ENCODE assay signal across 21 mouse cellular contexts in genomic region chr6:29756001-29756400, GRCm38 (mm10). TPM values are rescaled to one million over a fixed set of nuclear protein-coding genes. Genes with fewer than 3 reads are reported as not detected.
DNase-seq lines count a peak whose midpoint lies in the region; ATAC-seq and TF ChIP-seq lines count a peak whose summit lies in the region.
"Had no signal": no experiment of that assay in that cellular context is flagged by ENCODE, and none has a peak within 500 bp of the region (broad histone marks: within the 10 kb centered on the region; RNA-seq: fewer than 3 reads in every experiment).

No protein-coding gene starts in this region.

- no peak overlapping the region for H3K4me2 ChIP-seq in embryonic facial prominence, embryonic 14.5 days (ENCODE audit: low read depth, low read length)
- H3K4me2 ChIP-seq in liver, postnatal 0 days (ENCODE audit: low read depth, low read length) = no peak overlapping the region
- H3K4me2 ChIP-seq in liver, embryonic 12.5 days = no peak overlapping the region
- H3K4me2 ChIP-seq: embryonic facial prominence, embryonic 15.5 days had no signal

- no peaks in the 10 kb centered on the region for H3K27me3 ChIP-seq in embryonic facial prominence, embryonic 14.5 days (replicated peaks; ENCODE audit: control insufficient read depth, insufficient read depth, low read length)
- H3K27me3 ChIP-seq in embryonic facial prominence, embryonic 10.5 days (replicated peaks; ENCODE audit: low read depth, poor library complexity, severe bottlenecking) = no peaks in the 10 kb centered on the region
- no peaks in the 10 kb centered on the region for H3K27me3 ChIP-seq in liver, postnatal 0 days (ENCODE audit: insufficient read depth, low read length)
- no peaks in the 10 kb centered on the region for H3K27me3 ChIP-seq in liver, embryonic 12.5 days (replicated peaks)
- H3K27me3 ChIP-seq: embryonic facial prominence, embryonic 15.5 days; Patski had no signal

- H3K9me3 ChIP-seq in embryonic facial prominence, embryonic 14.5 days (ENCODE audit: control insufficient read depth, low read length) = no peaks in the 10 kb centered on the region
- H3K9me3 ChIP-seq in embryonic facial prominence, embryonic 10.5 days = no peaks in the 10 kb centered on the region
- H3K9me3 ChIP-seq in liver, postnatal 0 days (ENCODE audit: low read length) = no peaks in the 10 kb centered on the region
- no peaks in the 10 kb centered on the region for H3K9me3 ChIP-seq in liver, embryonic 12.5 days (replicated peaks)
- H3K9me3 ChIP-seq: embryonic facial prominence, embryonic 15.5 days; megakaryocyte, embryonic 14.5 days had no signal

- 82% methylated on average over 5 of the region's 5 CpGs for WGBS in embryonic facial prominence, embryonic 14.5 days
- 92% methylated on average over 5 of the region's 5 CpGs for WGBS in embryonic facial prominence, embryonic 10.5 days
- WGBS in liver, postnatal 0 days (ENCODE audit: insufficient replicate concordance) = 73% methylated on average over 5 of the region's 5 CpGs
- 79% methylated on average over 5 of the region's 5 CpGs for WGBS in liver, embryonic 12.5 days (ENCODE audit: insufficient replicate concordance)

- no peak overlapping the region for H3K4me3 ChIP-seq in embryonic facial prominence, embryonic 14.5 days (ENCODE audit: low read depth, low read length)
- no peak overlapping the region for H3K4me3 ChIP-seq in embryonic facial prominence, embryonic 10.5 days
- no peak overlapping the region for H3K4me3 ChIP-seq in liver, postnatal 0 days (ENCODE audit: low read depth, low read length)
- no peak overlapping the region for H3K4me3 ChIP-seq in liver, embryonic 12.5 days
- H3K4me3 ChIP-seq: embryonic facial prominence, embryonic 15.5 days; megakaryocyte, embryonic 14.5 days had no signal

- H3K9ac ChIP-seq in embryonic facial prominence, embryonic 14.5 days (ENCODE audit: low read depth, low read length) = no peak overlapping the region
- no peak overlapping the region for H3K9ac ChIP-seq in liver, postnatal 0 days (replicated peaks)
- no peak overlapping the region for H3K9ac ChIP-seq in liver, embryonic 12.5 days
- H3K9ac ChIP-seq: embryonic facial prominence, embryonic 15.5 days had no signal

- no peak for ATAC-seq in embryonic facial prominence, embryonic 14.5 days (ENCODE audit: low read depth)
- ATAC-seq in liver, postnatal 0 days = peak; percentile 44; the same call in 1 of the 2 replicates
- no peak for ATAC-seq in liver, embryonic 12.5 days
- ATAC-seq: CD4-positive, CD25-positive, alpha-beta regulatory T cell, adult 4 months; inflammation-experienced regulatory T-cells, adult 6 months; Patski had no signal

- H3K4me1 ChIP-seq in embryonic facial prominence, embryonic 14.5 days (ENCODE audit: control insufficient read depth, insufficient read depth, low read length) = no peaks in the 10 kb centered on the region
- no peaks in the 10 kb centered on the region for H3K4me1 ChIP-seq in embryonic facial prominence, embryonic 10.5 days
- no peaks in the 10 kb centered on the region; the same call in 1 of the 2 replicates for H3K4me1 ChIP-seq in liver, postnatal 0 days (ENCODE audit: insufficient read depth)
- no peaks in the 10 kb centered on the region for H3K4me1 ChIP-seq in liver, embryonic 12.5 days

- H3K36me3 ChIP-seq in embryonic facial prominence, embryonic 14.5 days (ENCODE audit: control insufficient read depth, insufficient read depth, low read length) = peaks cover 69% of the 10 kb centered on the region
- peaks cover 95% of the 10 kb centered on the region for H3K36me3 ChIP-seq in embryonic facial prominence, embryonic 10.5 days (replicated peaks)
- no peaks in the 10 kb centered on the region for H3K36me3 ChIP-seq in liver, postnatal 0 days (replicated peaks; ENCODE audit: insufficient read depth, low read length)
- peaks cover 42% of the 10 kb centered on the region for H3K36me3 ChIP-seq in liver, embryonic 12.5 days

- no peak overlapping the region for H3K27ac ChIP-seq in embryonic facial prominence, embryonic 14.5 days (replicated peaks; ENCODE audit: low read depth, low read length)
- H3K27ac ChIP-seq in embryonic facial prominence, embryonic 10.5 days (replicated peaks) = no peak overlapping the region
- H3K27ac ChIP-seq in liver, postnatal 0 days (ENCODE audit: low read depth) = peak overlapping the region; percentile 34; the same call in 1 of the 2 replicates
- no peak overlapping the region for H3K27ac ChIP-seq in liver, embryonic 12.5 days
- H3K27ac ChIP-seq: embryonic facial prominence, embryonic 15.5 days had no signal

- peak; percentile 24 for DNase-seq in embryonic facial prominence, embryonic 14.5 days (ENCODE audit: low spot score)
- no peak for DNase-seq in embryonic facial prominence, embryonic 10.5 days (ENCODE audit: low spot score)
- DNase-seq in frontal cortex, postnatal 36 days (ENCODE audit: low spot score in 2 of 2) = peak; percentile 28 to 65
- DNase-seq in frontal cortex, postnatal 10 days (ENCODE audit: low spot score in 2 of 2) = no peak
- no peak for DNase-seq in liver, postnatal 0 days
- peak; percentile 80 for DNase-seq in brain, embryonic 14.5 days (ENCODE audit: low read depth)
- no peak for DNase-seq in yolk sac, embryonic 10.5 days (ENCODE audit: low spot score)
- DNase-seq: cerebellum, postnatal 14 days; gastrocnemius, postnatal 36 days; kidney, adult 2 months; kidney, postnatal 10 days; left cerebral cortex, postnatal 4 days; liver; lung, adult 18-20 months; lung, postnatal 14 days had no signal

- no peak for TF ChIP-seq POLR2A in brain, embryonic 14.5 days (IDR thresholded peaks at IDR 0.05; ENCODE audit: borderline replicate concordance, extremely low read depth, insufficient read depth, insufficient read length, poor library complexity, severe bottlenecking)

- no peak for TF ChIP-seq CTCF in liver, postnatal 0 days (IDR thresholded peaks at IDR 0.05; ENCODE audit: low read depth)
- TF ChIP-seq CTCF in brain, embryonic 14.5 days (IDR thresholded peaks at IDR 0.05; ENCODE audit: borderline replicate concordance, extremely low read depth, insufficient read depth, insufficient read length) = no peak

- TF ChIP-seq EP300 in liver, postnatal 0 days (IDR thresholded peaks at IDR 0.05; ENCODE audit: low read depth) = no peak

RNA-seq across cellular contexts. Expression of gene Ahcyl2, which starts 11.8 kb away (rescaled TPM):
- polyA plus RNA-seq in embryonic facial prominence, embryonic 14.5 days (2014; fragmentation: Nextera tagmentation; extraction: Ambion mirVana) = 12.6 and 14.0 TPM in 2 replicates
- 12.0 and 14.9 TPM in 2 replicates for polyA plus RNA-seq in embryonic facial prominence, embryonic 10.5 days (2016; fragmentation: Nextera tagmentation; extraction: Ambion mirVana)
- polyA plus RNA-seq in liver, postnatal 0 days (2015; fragmentation: Nextera tagmentation; extraction: Ambion mirVana) = 2.0 TPM in 2 replicates
- 8.6 and 10.2 TPM in 2 replicates for polyA plus RNA-seq in liver, embryonic 12.5 days (2016; fragmentation: Nextera tagmentation; extraction: Ambion mirVana)
- 23.1 and 32.6 TPM in 2 replicates for polyA plus RNA-seq in brain, embryonic 14.5 days (2012; rRNA removed)

RNA-seq across cellular contexts. Expression of gene Smo, which starts 20.7 kb away (rescaled TPM):
- 45.5 and 48.9 TPM in 2 replicates for polyA plus RNA-seq in embryonic facial prominence, embryonic 14.5 days (2014; fragmentation: Nextera tagmentation; extraction: Ambion mirVana)
- 56.8 and 60.9 TPM in 2 replicates for polyA plus RNA-seq in embryonic facial prominence, embryonic 10.5 days (2016; fragmentation: Nextera tagmentation; extraction: Ambion mirVana)
- polyA plus RNA-seq in liver, postnatal 0 days (2015; fragmentation: Nextera tagmentation; extraction: Ambion mirVana) = 2.2 and 2.5 TPM in 2 replicates
- 10.4 and 11.1 TPM in 2 replicates for polyA plus RNA-seq in liver, embryonic 12.5 days (2016; fragmentation: Nextera tagmentation; extraction: Ambion mirVana)
- polyA plus RNA-seq in brain, embryonic 14.5 days (2012; rRNA removed) = 31.5 and 37.8 TPM in 2 replicates
- polyA plus RNA-seq: inflammation-experienced regulatory T-cells, adult 6 months had no signal

Comparison
In these comparisons a context has a peak if more than half of its experiments do, and no peak if none do; other contexts are left out.
1. DNase-seq: peak in embryonic facial prominence, embryonic 14.5 days (single experiment), frontal cortex, postnatal 36 days (2 of 2) and brain, embryonic 14.5 days (single experiment); none in embryonic facial prominence, embryonic 10.5 days (single experiment), frontal cortex, postnatal 10 days (0 of 2), liver, postnatal 0 days (single experiment) and yolk sac, embryonic 10.5 days (single experiment).